Mouse (Mus musculus) limb, embryonic 15.5 days (tissue): ENCODE measurements around the gene Garem2. TPM values are rescaled to one million over a fixed set of nuclear protein-coding genes. Genes with fewer than 3 reads are reported as not detected.

Source experiments
- ATAC-seq: fragments of 200-750 bp; cut with Nextera tagmentation; 2 replicates; pipeline ENCODE4 v1.8.0; 2017; ENCODE audit warnings: low read depth, moderate TSS enrichment; ENCODE audit not compliant: insufficient number of reproducible peaks, low FRiP score, low TSS enrichment
- H3K27ac ChIP-seq: fragments of 300-500 bp; sonication (generic); 2 replicates; pipeline ENCODE4 v1.5.1; 2015; ENCODE audit warnings: moderate library complexity, mild to moderate bottlenecking, inconsistent platforms
- H3K27me3 ChIP-seq: fragments of 300-500 bp; sonication (generic); 2 replicates; pipeline ENCODE4 v1.6.1; 2015; ENCODE audit warnings: inconsistent platforms
- H3K36me3 ChIP-seq: fragments of 300-500 bp; sonication (generic); 2 replicates; pipeline ENCODE4 v1.6.1; 2015; ENCODE audit warnings: inconsistent platforms
- H3K4me1 ChIP-seq: fragments of 300-500 bp; sonication (generic); 2 replicates; pipeline ENCODE4 v1.6.1; 2015; ENCODE audit warnings: inconsistent platforms
- H3K4me2 ChIP-seq: fragments of 300-500 bp; sonication (generic); 2 replicates; pipeline ENCODE4 v1.6.1; 2015; ENCODE audit warnings: mild to moderate bottlenecking, inconsistent platforms
- H3K4me3 ChIP-seq: fragments of 300-500 bp; sonication (generic); 2 replicates; pipeline ENCODE4 v1.5.1; 2015; ENCODE audit warnings: mild to moderate bottlenecking, inconsistent platforms
- H3K9ac ChIP-seq: fragments of 300-500 bp; sonication (generic); 2 replicates; pipeline ENCODE4 v1.6.1; 2015; ENCODE audit warnings: inconsistent platforms
- H3K9me3 ChIP-seq: fragments of 300-500 bp; sonication (generic); 2 replicates; pipeline ENCODE4 v1.6.1; 2016; ENCODE audit warnings: inconsistent platforms
- WGBS: fragments of 180-500 bp; shearing (Covaris S2); methylation state at CpG from one replicate; pipeline ENCODE4 v1.1.7; 2015; 5-methylcytosine and 5-hydroxymethylcytosine counted together
- polyA plus RNA-seq: library from polyadenylated mRNA; unstranded; fragments of >200 nt; fragmentation: Nextera tagmentation; extraction: Ambion mirVana; gene quantifications from 2 replicates; pipeline ENCODE4 v1.2.1, GENCODE M21; 2015

Gene Garem2
- polyA plus RNA-seq, 1 experiment from 2014 or later, result 0.41 TPM

- peaks cover 78% of the 10 kb centered on the region for H3K36me3 ChIP-seq
- ATAC-seq, result no peak
- no peaks in the 10 kb centered on the region for H3K4me1 ChIP-seq
- no peak overlapping the region for H3K9ac ChIP-seq
- no peak overlapping the region for H3K4me2 ChIP-seq
- no peaks in the 10 kb centered on the region for H3K27me3 ChIP-seq
- H3K4me3 ChIP-seq, result no peak overlapping the region
- H3K27ac ChIP-seq, result no peak overlapping the region
- WGBS, result 91% methylated on average over 2 of the region's 2 CpGs
- no peaks in the 10 kb centered on the region for H3K9me3 ChIP-seq
Measured at GRCm38 (mm10) chr5:30132173-30132572, 27.2 kb downstream of the Garem2 start.

DNA sequence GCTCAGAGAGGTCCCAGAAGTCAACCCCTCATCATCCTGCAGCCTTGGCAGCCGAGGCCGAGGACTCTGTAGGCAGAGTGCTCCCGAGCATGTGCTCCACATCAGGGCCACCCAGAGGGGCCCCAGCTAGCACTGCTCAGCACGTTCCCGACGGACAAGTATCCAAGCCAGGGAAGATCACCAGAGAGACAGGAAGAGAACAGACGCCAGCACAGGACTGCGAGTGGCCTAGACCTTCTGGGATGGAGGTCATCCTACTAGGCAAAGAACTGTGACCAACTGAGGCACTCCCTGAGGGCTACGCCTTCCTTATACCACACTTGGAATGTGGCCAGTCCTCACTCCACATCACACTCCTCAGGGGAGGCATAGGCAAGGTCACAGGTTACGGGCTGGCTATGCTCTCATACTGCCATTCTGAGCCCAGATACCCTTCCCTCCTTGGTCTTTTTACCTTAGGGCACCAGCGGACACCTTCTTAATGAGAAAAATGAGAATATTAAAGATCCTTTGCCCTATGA, 30.8 kb downstream of the Garem2 start:
- no peak; the same call in 1 of the 2 replicates for ATAC-seq
- 91% methylated on average over 11 of the region's 11 CpGs for WGBS
- no peak overlapping the region for H3K27ac ChIP-seq
- H3K36me3 ChIP-seq, result peaks cover 74% of the 10 kb centered on the region
- H3K4me1 ChIP-seq, result no peaks in the 10 kb centered on the region
- no peaks in the 10 kb centered on the region for H3K9me3 ChIP-seq
- no peak overlapping the region for H3K4me3 ChIP-seq
- no peaks in the 10 kb centered on the region for H3K27me3 ChIP-seq
- H3K9ac ChIP-seq, result no peak overlapping the region
- no peak overlapping the region for H3K4me2 ChIP-seq

DNA sequence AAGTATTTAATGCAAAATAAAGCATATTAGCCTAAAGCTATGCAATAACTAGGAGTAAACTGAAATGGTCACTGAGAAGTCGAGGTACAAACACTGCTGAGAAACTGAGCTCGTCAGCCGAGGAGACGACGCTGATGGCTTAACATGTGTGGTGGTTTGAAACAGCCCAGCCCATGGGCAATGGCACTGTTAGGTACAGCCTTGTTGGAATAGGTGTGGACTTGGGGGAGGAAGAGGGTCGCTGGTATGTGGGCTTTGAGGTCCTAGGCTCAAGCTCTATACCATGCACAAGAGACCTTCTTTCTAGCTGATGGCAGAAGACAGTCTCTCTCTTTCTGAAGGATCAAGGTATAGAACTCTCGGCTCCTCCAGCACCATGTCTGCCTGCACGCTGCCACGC, 32.3 kb downstream of the Garem2 start:
- Histone ChIP-seq H3K4me3 (no peak overlapping the region), H3K9ac (no peak overlapping the region), H3K4me1 (no peaks in the 10 kb centered on the region), H3K27me3 (no peaks in the 10 kb centered on the region), H3K9me3 (no peaks in the 10 kb centered on the region), H3K4me2 (no peak overlapping the region), H3K36me3 (peaks cover 75% of the 10 kb centered on the region), H3K27ac (no peak overlapping the region)
- WGBS, result 90% methylated on average over 9 of the region's 9 CpGs
- ATAC-seq, result no peak

DNA sequence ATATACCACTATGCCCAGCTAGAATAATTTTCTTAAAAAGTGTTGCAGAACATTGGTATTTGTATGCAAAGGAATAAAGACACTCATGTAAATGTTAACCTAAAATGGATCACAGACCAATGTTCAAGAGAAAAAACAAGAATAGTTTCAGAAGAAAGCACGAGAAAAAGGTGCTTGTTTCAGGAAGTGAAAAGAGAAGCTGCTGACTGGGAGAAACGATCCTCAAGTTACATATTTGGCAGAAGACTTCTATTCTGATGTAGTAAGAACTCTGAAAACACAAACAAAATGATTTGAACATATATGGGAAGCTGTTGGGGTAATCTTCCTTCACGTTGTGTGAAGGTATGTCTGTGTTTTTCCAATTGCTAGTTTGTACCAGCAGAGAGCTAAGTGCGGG, 33.2 kb downstream of the Garem2 start:
- no peak for ATAC-seq
- 89% methylated on average over 4 of the region's 4 CpGs for WGBS
- peaks cover 78% of the 10 kb centered on the region for H3K36me3 ChIP-seq
- H3K9ac ChIP-seq, result no peak overlapping the region
- no peaks in the 10 kb centered on the region for H3K9me3 ChIP-seq
- H3K4me1 ChIP-seq, result no peaks in the 10 kb centered on the region
- H3K4me3 ChIP-seq, result no peak overlapping the region
- H3K27ac ChIP-seq, result no peak overlapping the region
- no peaks in the 10 kb centered on the region for H3K27me3 ChIP-seq
- no peak overlapping the region for H3K4me2 ChIP-seq

DNA sequence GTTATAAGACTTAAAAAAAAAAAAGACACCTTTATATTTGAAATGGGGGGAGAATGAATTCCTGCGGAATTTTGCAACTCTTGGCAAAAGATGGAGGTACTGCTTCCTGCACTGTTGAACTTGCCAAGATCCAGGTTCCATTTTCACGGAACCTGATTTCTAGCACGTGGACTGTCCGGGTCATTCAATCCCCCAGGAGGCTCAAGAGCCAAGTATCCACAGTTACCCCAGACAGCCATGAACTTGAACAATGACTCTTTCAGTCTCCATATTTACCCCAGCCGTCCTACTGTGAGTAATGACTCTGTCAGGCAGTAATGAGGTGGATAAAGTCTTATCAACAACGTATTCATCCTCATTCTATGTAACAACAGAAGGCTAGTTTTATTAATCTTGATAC, 41.6 kb downstream of the Garem2 start:
- H3K36me3 ChIP-seq, result peaks cover 52% of the 10 kb centered on the region
- H3K27ac ChIP-seq, result no peak overlapping the region
- ATAC-seq, result no peak
- no peak overlapping the region for H3K4me3 ChIP-seq
- H3K9ac ChIP-seq, result no peak overlapping the region
- H3K9me3 ChIP-seq, result no peaks in the 10 kb centered on the region
- no peaks in the 10 kb centered on the region for H3K27me3 ChIP-seq
- no peak overlapping the region for H3K4me2 ChIP-seq
- 88% methylated on average over 6 of the region's 6 CpGs for WGBS
- no peaks in the 10 kb centered on the region for H3K4me1 ChIP-seq

DNA sequence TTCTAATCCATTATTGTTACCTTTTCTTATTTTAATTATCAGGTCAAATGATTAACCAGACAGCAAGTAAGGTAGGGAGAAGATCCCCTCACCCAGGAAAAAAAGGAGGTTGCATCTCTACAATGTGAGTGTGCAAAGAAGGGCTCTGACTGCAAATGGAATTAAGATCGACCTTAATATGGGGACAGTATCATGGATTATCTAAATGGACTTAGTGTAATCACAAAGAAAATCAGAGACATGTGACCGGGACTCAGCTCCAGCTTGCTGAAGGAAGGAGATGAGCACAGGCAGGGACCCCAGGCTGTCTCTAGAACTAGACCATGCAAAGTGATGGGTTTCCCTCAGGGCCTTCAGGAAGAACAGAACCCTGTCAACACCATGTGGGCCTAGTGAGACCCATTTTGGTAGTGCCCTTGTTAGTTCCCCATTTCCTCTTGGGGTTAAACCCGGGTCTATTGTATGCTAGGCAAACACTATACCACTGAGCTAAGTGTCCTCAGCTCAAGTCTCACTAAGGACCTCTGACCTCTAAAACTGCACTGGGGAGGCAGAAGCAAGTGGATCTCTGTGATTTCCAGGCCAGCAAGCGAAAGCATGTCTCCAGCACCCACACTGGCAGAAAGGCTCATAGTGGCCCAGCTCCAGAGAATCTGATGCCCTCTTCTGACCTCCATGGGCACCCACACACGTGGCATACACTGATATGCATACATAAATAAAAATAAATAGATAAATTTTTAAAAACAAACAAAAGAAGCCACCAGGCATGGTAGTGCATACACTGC, 43.4 kb downstream of the Garem2 start:
- H3K4me2 ChIP-seq, result no peak overlapping the region
- WGBS, result 89% methylated on average over 5 of the region's 5 CpGs
- peaks cover 36% of the 10 kb centered on the region for H3K36me3 ChIP-seq
- no peak overlapping the region for H3K27ac ChIP-seq
- H3K9me3 ChIP-seq, result no peaks in the 10 kb centered on the region
- H3K27me3 ChIP-seq, result no peaks in the 10 kb centered on the region
- H3K4me1 ChIP-seq, result peaks cover 1% of the 10 kb centered on the region; the same call in 1 of the 2 replicates
- no peak for ATAC-seq
- H3K9ac ChIP-seq, result no peak overlapping the region
- no peak overlapping the region for H3K4me3 ChIP-seq

DNA sequence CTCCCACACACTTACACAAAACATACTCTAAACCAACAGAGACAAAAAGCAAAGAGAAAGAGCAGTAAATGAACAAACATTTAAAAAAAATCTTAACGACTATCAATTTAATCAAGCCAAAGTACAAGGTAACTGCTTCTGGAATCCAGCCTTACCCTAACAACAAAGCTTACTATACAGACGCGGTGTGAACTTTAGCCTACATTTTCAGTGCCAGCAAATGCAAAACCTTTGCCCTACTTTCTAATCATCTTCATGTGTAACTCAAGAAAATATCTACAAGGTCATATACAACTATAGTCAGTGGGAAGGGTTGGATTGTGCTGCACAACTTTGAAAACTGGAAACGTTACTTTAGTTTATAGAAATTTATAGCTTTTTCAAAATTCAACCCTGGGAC, 47.0 kb downstream of the Garem2 start:
- WGBS, result 62% methylated on average over 4 of the region's 4 CpGs
- Histone ChIP-seq H3K4me2 (no peak overlapping the region), H3K4me3 (no peak overlapping the region), H3K4me1 (peaks cover 11% of the 10 kb centered on the region), H3K9ac (no peak overlapping the region), H3K36me3 (peaks cover 5% of the 10 kb centered on the region), H3K9me3 (no peaks in the 10 kb centered on the region), H3K27ac (no peak overlapping the region), H3K27me3 (no peaks in the 10 kb centered on the region)
- ATAC-seq, result no peak

DNA sequence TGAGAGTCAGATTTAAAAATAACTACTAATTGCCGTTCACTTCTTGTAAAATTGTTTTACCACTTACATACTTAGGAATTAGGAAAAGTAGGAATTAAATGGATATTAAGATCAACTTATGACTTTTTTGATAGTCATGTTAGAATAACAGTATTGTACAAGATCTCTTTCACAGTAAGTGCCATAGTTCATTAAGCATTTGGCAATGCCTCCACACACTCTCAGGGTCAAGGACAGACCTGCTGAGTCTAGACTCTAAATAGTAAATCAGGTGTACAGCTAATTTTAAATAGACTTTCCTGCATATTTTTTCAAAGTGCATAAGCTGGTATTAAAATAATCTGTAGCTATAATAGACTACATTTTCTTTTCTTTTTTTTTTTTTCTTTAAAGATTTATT, 47.5 kb downstream of the Garem2 start:
- WGBS, result 55% methylated on average over 1 of the region's 1 CpGs
- no peak for ATAC-seq
- Histone ChIP-seq H3K9me3 (no peaks in the 10 kb centered on the region), H3K27ac (no peak overlapping the region), H3K9ac (no peak overlapping the region), H3K4me3 (no peak overlapping the region), H3K36me3 (peaks cover 4% of the 10 kb centered on the region), H3K4me2 (no peak overlapping the region), H3K27me3 (no peaks in the 10 kb centered on the region), H3K4me1 (peaks cover 11% of the 10 kb centered on the region)

DNA sequence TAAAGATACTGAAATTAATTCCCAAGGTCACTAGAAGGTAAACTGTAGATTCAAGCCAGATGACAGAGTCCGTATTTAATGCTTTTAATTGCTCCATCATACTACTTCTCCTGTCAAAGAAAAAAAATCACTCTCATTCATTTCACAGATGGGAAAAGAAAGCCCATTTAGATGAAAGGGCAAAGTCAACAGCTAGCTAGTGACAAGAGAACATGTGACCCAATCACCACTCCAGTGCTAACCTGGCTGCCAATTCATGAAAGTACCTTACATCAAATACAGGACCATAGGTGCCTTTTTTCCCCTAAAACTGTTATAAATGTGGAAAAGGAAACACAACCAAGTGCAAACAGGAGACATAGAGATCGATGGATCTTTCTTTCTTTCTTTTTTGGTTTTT, 48.3 kb downstream of the Garem2 start:
- Histone ChIP-seq H3K9ac (no peak overlapping the region), H3K4me3 (no peak overlapping the region), H3K4me1 (peaks cover 11% of the 10 kb centered on the region), H3K36me3 (peaks cover 3% of the 10 kb centered on the region), H3K27ac (no peak overlapping the region), H3K9me3 (no peaks in the 10 kb centered on the region), H3K27me3 (no peaks in the 10 kb centered on the region), H3K4me2 (no peak overlapping the region)
- no peak for ATAC-seq
- WGBS, result 80% methylated on average over 2 of the region's 2 CpGs

DNA sequence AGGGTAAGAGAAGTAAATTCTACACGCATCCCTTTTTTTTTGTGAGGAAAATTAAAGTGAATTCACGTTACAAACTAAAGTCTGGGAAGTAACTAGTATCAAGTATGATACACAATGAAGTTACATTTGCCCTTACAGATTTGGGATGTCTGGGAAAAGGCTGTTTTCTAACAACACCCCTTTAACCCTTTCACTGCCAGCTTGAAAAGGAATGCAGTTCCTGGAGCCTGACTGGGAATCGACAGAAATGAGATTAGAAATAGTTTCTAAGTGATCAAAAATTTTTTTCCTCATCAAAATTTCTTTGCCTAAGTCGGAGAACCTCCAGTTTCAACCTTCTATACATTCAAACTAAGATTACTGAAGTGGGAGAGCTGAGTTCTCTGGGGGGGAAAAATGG, 49.1 kb downstream of the Garem2 start:
- H3K4me3 ChIP-seq, result peak overlapping the region; percentile 96
- peaks cover 11% of the 10 kb centered on the region for H3K4me1 ChIP-seq
- 16% methylated on average over 4 of the region's 4 CpGs for WGBS
- H3K36me3 ChIP-seq, result no peaks in the 10 kb centered on the region; the same call in 1 of the 2 replicates
- peak overlapping the region; percentile 55 for H3K4me2 ChIP-seq
- no peak for ATAC-seq
- H3K9me3 ChIP-seq, result no peaks in the 10 kb centered on the region
- peak overlapping the region; percentile 93; the same call in 1 of the 2 replicates for H3K27ac ChIP-seq
- H3K9ac ChIP-seq, result peak overlapping the region; percentile 79
- H3K27me3 ChIP-seq, result no peaks in the 10 kb centered on the region

GRCm38 (mm10) chr5:30154474-30155394, 49.8 kb downstream of the Garem2 start, which contains the start of the genes Hadha and Hadhb:
Gene Hadha, minus strand, starts transcription at chr5:30155162.
Gene Hadhb, plus strand, starts transcription at chr5:30155248.
- ATAC-seq, result peak; percentile 87
- Histone ChIP-seq H3K36me3 (no peaks in the 10 kb centered on the region; the same call in 1 of the 2 replicates), H3K4me2 (peak within 1 kb of the TSS; percentile 55), H3K9ac (peak within 1 kb of the TSS; percentile 79), H3K4me3 (peak within 1 kb of the TSS; percentile 96), H3K27ac (peak within 1 kb of the TSS; percentile 93), H3K9me3 (no peaks in the 10 kb centered on the region), H3K27me3 (no peaks in the 10 kb centered on the region), H3K4me1 (peaks cover 11% of the 10 kb centered on the region)
- under 1% methylated on average over 53 of the region's 53 CpGs for WGBS
